Mouse (Mus musculus) megakaryocyte, embryonic 14.5 days (primary cell): ENCODE results near the gene Adamts14.

ENCODE experiments used
- FLI1 ChIP-seq: IDR thresholded peaks from 2 replicates; pipeline ENCODE4 v1.6.1; 2012; ENCODE audit warnings: low read length, inconsistent platforms, mixed read lengths
- GATA1 ChIP-seq: IDR thresholded peaks from 3 replicates; pipeline ENCODE4 v1.6.1; 2012; ENCODE audit warnings: mixed read lengths, low read length, inconsistent platforms, borderline replicate concordance

GRCm38 (mm10) chr10:61194611-61195010 is 78.6 kb downstream of the Adamts14 start:
- TF ChIP-seq FLI1, result no peak
- no peak for TF ChIP-seq GATA1
